Mouse (Mus musculus) embryonic facial prominence, embryonic 14.5 days (tissue): Measurements from ENCODE around the gene Zranb3. TPM values are rescaled to one million over a fixed set of nuclear protein-coding genes. Genes with fewer than 3 reads are reported as not detected.

Experiments
- ATAC-seq: fragments of 200-750 bp; cut with Nextera tagmentation; 2 replicates; pipeline ENCODE4 v1.8.0; 2017; ENCODE audit warnings: low read depth, moderate number of reproducible peaks, moderate TSS enrichment
- DNase-seq: peaks from one replicate; pipeline ENCODE4 v3.0.0-alpha.2; 2015; ENCODE audit warnings: low spot score
- H3K27ac ChIP-seq: fragments of 300-500 bp; sonication (generic); replicated peaks from 2 replicates; pipeline ENCODE4 v1.5.1; 2014; ENCODE audit warnings: low read depth, mild to moderate bottlenecking, low read length, moderate library complexity
- H3K27me3 ChIP-seq: fragments of 300-500 bp; sonication (generic); replicated peaks from 2 replicates; pipeline ENCODE4 v1.6.1; 2014; ENCODE audit warnings: low read length; ENCODE audit not compliant: control insufficient read depth, insufficient read depth
- H3K36me3 ChIP-seq: fragments of 300-500 bp; sonication (generic); 2 replicates; pipeline ENCODE4 v1.6.1; 2014; ENCODE audit warnings: low read length, mixed read lengths; ENCODE audit not compliant: control insufficient read depth, insufficient read depth
- H3K4me1 ChIP-seq: fragments of 300-500 bp; sonication (generic); 2 replicates; pipeline ENCODE4 v1.6.1; 2014; ENCODE audit warnings: antibody characterized with exemption, low read length; ENCODE audit not compliant: control insufficient read depth, insufficient read depth
- H3K4me2 ChIP-seq: fragments of 300-500 bp; sonication (generic); 2 replicates; pipeline ENCODE4 v1.6.1; 2014; ENCODE audit warnings: low read depth, mild to moderate bottlenecking, low read length, moderate library complexity, mixed read lengths
- H3K4me3 ChIP-seq: fragments of 300-500 bp; sonication (generic); 2 replicates; pipeline ENCODE4 v1.5.1; 2014; ENCODE audit warnings: low read depth, mild to moderate bottlenecking, low read length
- H3K9ac ChIP-seq: fragments of 300-500 bp; sonication (generic); 2 replicates; pipeline ENCODE4 v1.6.1; 2014; ENCODE audit warnings: low read depth, mild to moderate bottlenecking, low read length, moderate library complexity, mixed read lengths
- H3K9me3 ChIP-seq: fragments of 300-500 bp; sonication (generic); 2 replicates; pipeline ENCODE4 v1.6.1; 2016; ENCODE audit warnings: low read length; ENCODE audit not compliant: control insufficient read depth
- WGBS: fragments of 180-500 bp; shearing (Covaris S2); extraction: QIAGEN DNeasy Blood & Tissue Kit; methylation state at CpG from one replicate; pipeline ENCODE4 v1.1.7; 2014; 5-methylcytosine and 5-hydroxymethylcytosine counted together
- polyA plus RNA-seq: library from polyadenylated mRNA; unstranded; fragments of >200 nt; fragmentation: Nextera tagmentation; extraction: Ambion mirVana; gene quantifications from 2 replicates; pipeline ENCODE4 v1.2.1, GENCODE M21; 2014

The Zranb3 gene
- polyA plus RNA-seq, 1 experiment from 2014 or later = 6.1 TPM

DNA sequence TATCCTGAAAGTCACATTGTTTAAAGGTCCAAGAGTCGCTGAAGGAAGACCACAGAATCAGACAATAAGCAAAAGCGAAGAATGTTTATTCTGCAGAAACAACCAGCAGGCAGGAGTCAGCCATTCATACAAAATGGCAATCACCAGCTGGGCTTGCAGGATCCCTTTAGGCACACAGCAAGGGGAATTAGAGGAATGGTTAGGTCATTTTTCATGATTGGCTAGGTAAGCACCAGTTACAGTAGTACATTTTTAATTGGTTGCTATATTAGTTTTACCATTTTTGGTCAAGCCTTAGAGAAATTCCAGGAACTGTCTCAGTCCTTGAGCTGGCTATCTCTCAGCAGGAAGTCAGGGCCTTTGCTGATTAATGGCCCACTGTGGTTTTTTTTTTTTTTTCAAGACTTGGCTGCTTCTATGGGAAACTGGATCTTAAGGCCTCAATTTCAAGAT, 33.9 kb downstream of the Zranb3 start:
- Histone ChIP-seq H3K36me3 (no peaks in the 10 kb centered on the region), H3K27ac (no peak overlapping the region), H3K9ac (no peak overlapping the region), H3K4me1 (no peaks in the 10 kb centered on the region), H3K4me3 (no peak overlapping the region), H3K9me3 (no peaks in the 10 kb centered on the region), H3K4me2 (no peak overlapping the region), H3K27me3 (no peaks in the 10 kb centered on the region)
- no peak for ATAC-seq
- DNase-seq = no peak
- 83% methylated on average over 2 of the region's 2 CpGs for WGBS

GRCm38 (mm10) chr1:128064716-128065115, 38.1 kb downstream of the Zranb3 start:
- no peak overlapping the region for H3K27ac ChIP-seq
- H3K27me3 ChIP-seq = no peaks in the 10 kb centered on the region
- 80% methylated on average over 6 of the region's 6 CpGs for WGBS
- H3K4me1 ChIP-seq = no peaks in the 10 kb centered on the region
- H3K9me3 ChIP-seq = no peaks in the 10 kb centered on the region
- no peak overlapping the region for H3K4me3 ChIP-seq
- no peak overlapping the region for H3K9ac ChIP-seq
- H3K36me3 ChIP-seq = no peaks in the 10 kb centered on the region
- no peak overlapping the region for H3K4me2 ChIP-seq
- no peak for DNase-seq
- no peak for ATAC-seq

GRCm38 (mm10) chr1:128062167-128062566, 40.7 kb downstream of the Zranb3 start:
- H3K4me1 ChIP-seq = no peaks in the 10 kb centered on the region
- H3K9me3 ChIP-seq = no peaks in the 10 kb centered on the region
- no peak overlapping the region for H3K4me3 ChIP-seq
- no peaks in the 10 kb centered on the region for H3K27me3 ChIP-seq
- ATAC-seq (no peak), DNase-seq (no peak)
- H3K4me2 ChIP-seq = no peak overlapping the region
- no peak overlapping the region for H3K27ac ChIP-seq
- no peak overlapping the region for H3K9ac ChIP-seq
- H3K36me3 ChIP-seq = no peaks in the 10 kb centered on the region
- WGBS = 78% methylated on average over 1 of the region's 1 CpGs

DNA sequence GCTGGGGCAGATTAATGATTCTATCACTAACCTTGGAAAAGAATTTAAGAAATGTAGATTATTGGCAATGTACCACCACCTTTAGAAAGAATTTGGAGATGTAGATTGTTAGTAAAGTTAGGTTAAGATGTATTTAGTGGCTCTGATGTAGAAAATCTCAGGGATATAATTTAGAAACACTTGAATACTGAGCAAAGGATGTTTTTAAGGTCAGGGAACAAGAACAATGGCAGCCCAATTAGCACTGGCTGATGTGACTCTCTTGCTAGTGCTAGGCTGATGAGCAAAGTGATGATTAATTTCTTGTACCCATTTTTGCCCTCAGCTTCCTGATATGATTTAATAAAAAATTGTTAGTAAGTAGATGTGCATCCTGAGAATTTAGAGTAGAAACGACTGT, 41.4 kb downstream of the Zranb3 start:
- H3K27ac ChIP-seq = no peak overlapping the region
- no peak overlapping the region for H3K9ac ChIP-seq
- DNase-seq (no peak), ATAC-seq (no peak)
- H3K4me3 ChIP-seq = no peak overlapping the region
- no peaks in the 10 kb centered on the region for H3K27me3 ChIP-seq
- no peaks in the 10 kb centered on the region for H3K4me1 ChIP-seq
- WGBS = 78% methylated on average over 1 of the region's 1 CpGs
- no peaks in the 10 kb centered on the region for H3K9me3 ChIP-seq
- no peak overlapping the region for H3K4me2 ChIP-seq
- H3K36me3 ChIP-seq = no peaks in the 10 kb centered on the region

- no peaks in the 10 kb centered on the region for H3K27me3 ChIP-seq
- no peaks in the 10 kb centered on the region for H3K36me3 ChIP-seq
- no peak overlapping the region for H3K4me3 ChIP-seq
- H3K9ac ChIP-seq = no peak overlapping the region
- no peaks in the 10 kb centered on the region for H3K4me1 ChIP-seq
- DNase-seq (peak; percentile 14), ATAC-seq (peak; percentile 22; the same call in 1 of the 2 replicates)
- H3K4me2 ChIP-seq = no peak overlapping the region
- H3K27ac ChIP-seq = no peak overlapping the region
- H3K9me3 ChIP-seq = no peaks in the 10 kb centered on the region
- WGBS = 56% methylated on average over 8 of the region's 8 CpGs
These were observed 42.0 kb downstream of the Zranb3 start for GRCm38 (mm10) chr1:128060655-128061344.

DNA sequence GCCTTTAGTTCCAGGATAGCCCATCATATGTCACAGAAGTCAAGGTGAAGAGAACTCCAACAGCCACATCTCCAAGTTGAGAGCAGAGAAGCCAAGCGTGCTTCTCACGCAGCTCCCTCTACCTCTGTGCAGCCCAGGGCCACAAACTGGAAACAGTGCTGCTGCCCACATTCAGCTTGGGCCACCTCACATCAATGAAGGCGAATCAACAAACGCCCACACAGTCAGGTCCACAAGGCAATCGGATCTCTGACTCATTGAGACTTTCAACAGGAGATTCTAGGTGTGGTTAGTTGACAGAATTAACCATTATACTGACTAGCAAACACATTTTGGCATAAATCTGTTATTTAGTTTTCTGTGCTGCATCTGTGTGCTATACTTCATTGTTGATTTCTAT, 44.2 kb downstream of the Zranb3 start:
- 89% methylated on average over 5 of the region's 5 CpGs for WGBS
- no peak overlapping the region for H3K27ac ChIP-seq

DNA sequence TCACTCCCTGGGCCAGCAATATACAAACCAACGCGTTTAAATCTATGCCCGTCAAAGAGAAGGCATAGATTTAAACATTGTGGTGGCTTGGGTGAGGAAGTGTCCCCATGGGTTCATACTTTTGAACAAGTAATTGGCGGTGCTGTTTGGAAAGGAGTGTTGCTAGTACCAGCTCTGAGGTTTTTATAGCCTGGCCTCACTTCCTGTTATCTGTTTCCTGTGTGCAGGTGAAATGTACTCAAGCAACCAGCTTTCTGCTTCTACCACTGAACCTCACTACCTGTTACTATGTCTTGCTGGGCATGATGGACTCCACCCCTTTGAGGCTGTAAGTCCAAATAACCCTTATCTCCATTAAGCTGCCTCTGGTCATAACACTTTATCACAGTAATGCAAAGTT, 45.6 kb downstream of the Zranb3 start:
- Histone ChIP-seq H3K27me3 (no peaks in the 10 kb centered on the region), H3K27ac (no peak overlapping the region), H3K9ac (no peak overlapping the region), H3K9me3 (no peaks in the 10 kb centered on the region), H3K4me2 (no peak overlapping the region), H3K36me3 (no peaks in the 10 kb centered on the region), H3K4me3 (no peak overlapping the region), H3K4me1 (no peaks in the 10 kb centered on the region)
- ATAC-seq = no peak
- 97% methylated on average over 4 of the region's 4 CpGs for WGBS
- DNase-seq = no peak

More for the DNA sequence above, 44.2 kb downstream of the Zranb3 start:
- no peaks in the 10 kb centered on the region for H3K36me3 ChIP-seq
- H3K9me3 ChIP-seq = no peaks in the 10 kb centered on the region
- DNase-seq (no peak), ATAC-seq (no peak)
- H3K27me3 ChIP-seq = no peaks in the 10 kb centered on the region
- H3K4me3 ChIP-seq = no peak overlapping the region
- H3K4me1 ChIP-seq = no peaks in the 10 kb centered on the region
- H3K9ac ChIP-seq = no peak overlapping the region
- no peak overlapping the region for H3K4me2 ChIP-seq

DNA sequence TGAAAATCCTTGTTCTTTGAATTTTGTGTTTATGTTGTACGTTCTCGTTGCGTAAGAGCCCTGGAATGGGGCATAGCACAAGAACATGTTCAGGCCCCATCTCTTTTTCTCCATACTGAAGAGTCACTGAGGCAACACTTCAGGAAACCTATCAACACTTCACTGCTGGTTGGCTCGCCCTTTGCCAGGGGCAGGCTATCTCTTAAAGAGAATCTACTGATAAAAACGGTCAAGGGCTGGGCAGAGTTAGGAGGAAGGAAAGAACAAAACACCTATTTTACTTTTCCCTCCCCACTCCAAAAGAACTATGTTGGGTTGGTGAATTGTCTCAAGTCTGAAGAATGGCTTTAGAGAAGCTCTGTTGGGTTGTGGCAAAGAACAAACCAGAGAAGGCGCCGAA, 55.9 kb downstream of the Zranb3 start:
- H3K4me1 ChIP-seq = no peaks in the 10 kb centered on the region
- no peak overlapping the region for H3K9ac ChIP-seq
- no peak overlapping the region for H3K27ac ChIP-seq
- DNase-seq (no peak), ATAC-seq (no peak)
- H3K27me3 ChIP-seq = no peaks in the 10 kb centered on the region
- no peaks in the 10 kb centered on the region for H3K36me3 ChIP-seq
- WGBS = 91% methylated on average over 7 of the region's 7 CpGs
- H3K4me3 ChIP-seq = no peak overlapping the region
- no peak overlapping the region for H3K4me2 ChIP-seq
- H3K9me3 ChIP-seq = no peaks in the 10 kb centered on the region

- H3K27ac ChIP-seq = no peak overlapping the region
- WGBS = 88% methylated on average over 2 of the region's 2 CpGs
These were observed 56.4 kb downstream of the Zranb3 start for GRCm38 (mm10) chr1:128046455-128046854.

More at GRCm38 (mm10) chr1:128046455-128046854, 56.4 kb downstream of the Zranb3 start:
- Histone ChIP-seq H3K9me3 (no peaks in the 10 kb centered on the region), H3K4me1 (no peaks in the 10 kb centered on the region), H3K27me3 (no peaks in the 10 kb centered on the region), H3K4me3 (no peak overlapping the region), H3K36me3 (no peaks in the 10 kb centered on the region), H3K4me2 (no peak overlapping the region), H3K9ac (no peak overlapping the region)
- ATAC-seq (no peak), DNase-seq (no peak)
